Mouse (Mus musculus) liver (tissue): ENCODE data around the gene Mthfd2.
A peak's percentile ranks its signal among the peaks of the same experiment; 100 is the strongest.

ENCODE experiments used
- DNase-seq: peaks from one replicate; pipeline ENCODE4 v3.0.0-alpha.2; 2020; ENCODE audit warnings: mixed read lengths

Gene Mthfd2

DNA sequence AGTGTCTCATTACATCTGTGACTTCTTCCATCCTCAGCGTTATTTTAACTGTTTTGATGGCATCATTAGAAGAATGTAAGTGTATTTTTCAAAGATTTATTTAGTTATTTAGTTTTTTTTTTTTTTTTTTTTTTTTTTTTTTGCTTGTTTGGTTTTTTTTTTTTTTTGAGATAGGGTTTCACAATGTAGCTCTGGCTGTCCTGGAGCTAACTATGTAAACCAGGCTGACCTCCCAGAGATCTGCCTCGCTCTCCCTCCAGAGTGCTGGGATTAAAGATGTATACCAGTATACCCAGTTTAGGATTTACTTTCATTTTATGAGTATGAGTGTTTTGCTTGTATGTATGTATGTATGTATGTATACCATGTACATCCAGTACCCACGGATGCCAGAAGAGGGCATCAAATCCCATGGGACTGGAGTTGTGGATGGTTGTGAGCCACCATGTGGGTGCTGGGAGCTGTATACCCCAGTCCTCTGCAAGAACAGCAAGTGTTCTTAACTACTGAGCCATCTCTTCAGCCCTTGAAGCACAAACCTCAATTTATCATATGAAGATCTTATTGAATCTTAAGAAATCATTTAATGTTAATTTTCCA is 2.0 kb upstream of the Mthfd2 start:
- no peak for DNase-seq

DNA sequence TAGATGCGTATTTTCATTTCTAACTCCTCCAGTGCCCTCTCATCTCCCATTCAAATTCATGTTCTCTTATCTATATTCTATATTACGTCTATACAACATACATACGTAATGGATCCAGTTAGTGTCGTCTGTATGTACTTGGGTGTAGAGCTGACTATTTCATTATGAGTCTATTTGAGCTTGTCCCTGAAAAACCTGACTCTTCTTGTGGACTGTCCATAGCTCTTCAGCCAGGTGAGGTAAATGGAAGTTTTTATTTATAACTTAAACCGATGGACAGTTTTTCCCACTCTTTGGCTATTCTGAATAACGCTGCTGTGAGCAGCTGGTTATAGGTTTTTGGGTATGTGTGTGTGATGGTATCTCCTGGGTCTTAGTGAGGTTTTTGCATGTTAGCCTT is 1.1 kb upstream of the Mthfd2 start:
- no peak for DNase-seq

- DNase-seq = no peak
These were observed 657 bp upstream of the Mthfd2 start for GRCm38 (mm10) chr6:83326394-83326736.

- peak; percentile 32 for DNase-seq
These were observed 1.9 kb downstream of the Mthfd2 start for GRCm38 (mm10) chr6:83323652-83324419.

DNA sequence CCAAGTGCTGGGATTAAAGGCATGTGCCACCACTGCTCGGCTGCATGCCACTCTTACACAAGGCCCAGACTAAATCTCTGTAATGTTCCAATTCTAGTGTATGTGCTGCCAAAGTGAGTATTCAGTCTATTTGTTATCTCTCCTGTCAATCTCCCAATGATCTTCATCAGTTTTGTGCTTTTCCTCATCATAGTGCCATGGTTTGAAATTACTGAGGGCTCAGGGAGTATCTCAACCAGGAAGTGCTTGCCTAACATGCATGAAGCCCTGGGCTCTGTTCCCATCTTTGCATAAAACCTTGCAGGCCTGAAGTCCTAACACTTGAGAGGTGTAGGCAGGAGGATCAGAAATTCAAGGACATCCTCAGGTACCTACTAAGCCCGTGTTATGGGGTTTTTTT is 2.9 kb downstream of the Mthfd2 start:
- DNase-seq = no peak

GRCm38 (mm10) chr6:83321927-83322326 is 3.8 kb downstream of the Mthfd2 start:
- no peak for DNase-seq

DNA sequence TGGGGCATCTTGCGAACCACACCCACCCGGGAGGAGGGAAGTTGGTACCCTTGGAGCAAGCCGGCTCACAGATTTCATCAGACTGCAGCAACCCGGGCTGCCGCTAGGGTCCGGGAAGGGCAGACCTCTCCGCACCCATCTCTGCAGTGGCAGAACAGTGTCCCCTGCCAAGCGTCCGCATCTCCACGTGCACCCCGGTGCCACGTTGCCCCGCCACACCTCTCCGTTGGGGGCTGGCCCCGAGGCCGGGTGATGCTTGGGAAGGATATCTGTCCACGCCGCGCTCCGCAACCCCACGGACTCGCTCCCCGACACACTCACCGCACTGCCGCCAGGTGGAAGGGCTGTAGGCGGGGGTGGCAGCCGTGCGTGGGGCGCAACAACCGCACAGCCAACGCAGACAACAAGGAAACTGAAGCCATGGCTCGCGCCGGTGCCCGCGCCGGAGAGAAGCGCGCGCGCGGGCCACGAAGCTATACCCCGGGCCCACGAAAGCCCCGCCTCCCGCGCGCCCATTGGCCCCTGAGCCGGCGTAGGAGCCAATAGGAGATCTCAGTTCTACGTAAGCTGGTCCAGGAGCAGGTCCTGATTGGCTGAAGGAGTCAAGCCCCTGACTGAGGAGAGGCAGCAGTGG is 8.5 kb downstream of the Mthfd2 start:
- peak; percentile 94 for DNase-seq

GRCm38 (mm10) chr6:83316022-83316421 is 9.7 kb downstream of the Mthfd2 start:
- peak; percentile 81 for DNase-seq

- no peak for DNase-seq
These were observed 10.4 kb downstream of the Mthfd2 start for GRCm38 (mm10) chr6:83315293-83315692.

- DNase-seq = peak; percentile 80
These were observed 13.2 kb downstream of the Mthfd2 start for GRCm38 (mm10) chr6:83312514-83312913.

DNA sequence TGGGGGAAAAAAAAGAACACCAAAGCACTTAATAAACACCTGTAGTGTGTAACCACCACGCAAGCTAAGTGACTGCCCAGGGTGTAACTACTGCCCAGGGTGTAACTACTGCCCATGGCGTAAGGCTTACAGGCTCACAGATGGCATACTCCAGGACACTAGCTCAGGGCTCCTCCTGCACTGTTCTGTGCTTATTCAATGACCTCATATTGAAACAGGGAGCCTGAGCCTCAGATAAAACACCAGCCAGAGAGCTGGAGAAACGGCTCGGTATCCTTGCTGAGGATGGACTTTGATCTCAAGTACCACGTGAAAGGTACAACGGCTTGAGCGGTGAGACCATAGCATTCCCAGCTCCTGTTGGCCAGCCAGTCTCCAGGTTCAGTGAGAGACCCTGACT is 13.7 kb downstream of the Mthfd2 start:
- DNase-seq = no peak

- peak; percentile 76 for DNase-seq
These were observed 14.5 kb downstream of the Mthfd2 start for GRCm38 (mm10) chr6:83311206-83311605.

DNA sequence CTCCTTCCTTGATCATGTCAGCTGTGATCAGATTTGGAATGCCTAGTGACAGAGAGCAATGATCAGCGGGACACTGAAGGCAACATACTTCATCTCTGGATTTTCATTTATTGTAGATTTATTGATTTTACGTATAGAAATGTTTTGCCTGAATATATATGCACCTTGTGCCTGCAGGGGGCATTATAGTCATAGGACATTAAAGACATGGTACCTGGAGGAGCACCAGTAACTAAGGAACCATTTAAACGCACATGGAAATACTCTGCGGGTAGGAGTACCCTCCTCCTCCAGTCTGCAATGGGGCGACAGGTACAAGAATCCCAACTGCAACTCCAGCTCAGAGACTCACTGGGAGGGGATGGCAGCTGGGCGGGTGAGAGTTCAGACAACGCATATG is 16.7 kb downstream of the Mthfd2 start:
- no peak for DNase-seq

- no peak for DNase-seq
These were observed 23.4 kb downstream of the Mthfd2 start for GRCm38 (mm10) chr6:83302264-83302663.

- DNase-seq = no peak
These were observed 24.4 kb downstream of the Mthfd2 start for GRCm38 (mm10) chr6:83301294-83301693.

DNA sequence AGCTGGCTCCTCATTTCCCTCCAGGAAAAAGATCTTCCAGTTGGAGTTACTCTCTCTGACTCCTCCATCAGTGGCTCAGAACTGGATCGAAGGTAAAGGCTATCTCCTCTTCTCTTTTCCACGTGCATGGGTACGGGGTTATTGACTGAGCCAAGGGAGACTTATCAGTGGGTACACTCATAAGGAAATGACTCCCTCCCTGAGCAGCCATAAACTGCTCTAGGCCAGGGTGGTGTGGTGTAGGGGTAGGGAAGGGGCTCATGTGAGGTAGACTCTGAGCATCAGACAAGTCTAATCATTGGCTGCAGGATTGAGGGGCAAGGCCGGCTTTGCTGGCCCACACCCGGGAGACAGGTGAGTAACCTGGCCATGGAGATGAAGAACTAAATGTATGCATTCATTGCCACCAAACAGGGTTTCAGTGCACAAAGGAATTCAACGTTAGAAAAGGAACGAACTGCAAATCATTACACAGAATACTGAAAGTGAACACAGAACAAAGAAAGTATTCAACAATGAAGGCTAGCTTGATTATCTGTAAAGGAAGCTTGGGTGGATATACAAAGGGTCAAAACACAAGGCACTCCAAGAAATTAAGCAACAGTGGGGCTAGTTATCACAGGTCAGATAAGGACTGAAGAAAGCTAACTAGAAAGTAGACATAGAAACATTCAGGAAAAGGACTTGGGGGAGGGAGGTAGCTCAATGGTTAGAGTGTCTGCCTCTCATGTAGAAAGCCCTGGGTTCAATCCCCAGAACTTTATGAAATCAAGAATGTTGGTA is 25.1 kb downstream of the Mthfd2 start:
- DNase-seq = no peak

GRCm38 (mm10) chr6:83280256-83280955 is 45.3 kb downstream of the Mthfd2 start:
- peak; percentile 48 for DNase-seq

DNA sequence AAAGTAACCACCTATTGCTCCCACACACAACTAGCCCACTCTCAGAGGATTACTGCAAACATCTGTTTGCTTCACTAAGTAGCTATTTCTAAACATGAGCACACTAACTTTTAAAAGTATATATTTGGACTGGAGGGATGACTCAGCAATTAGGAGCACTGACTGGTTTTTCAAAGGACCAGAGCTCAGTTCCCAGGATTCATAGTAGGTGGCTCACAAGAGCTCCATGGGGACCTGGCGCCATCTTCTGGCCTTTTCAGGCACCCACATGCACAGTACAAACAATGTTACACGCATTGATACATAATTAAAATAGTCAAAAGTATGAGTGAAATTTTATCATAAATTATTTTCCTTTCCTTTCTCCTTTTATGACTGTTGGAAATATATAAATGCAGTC is 46.8 kb downstream of the Mthfd2 start:
- peak; percentile 56 for DNase-seq

DNA sequence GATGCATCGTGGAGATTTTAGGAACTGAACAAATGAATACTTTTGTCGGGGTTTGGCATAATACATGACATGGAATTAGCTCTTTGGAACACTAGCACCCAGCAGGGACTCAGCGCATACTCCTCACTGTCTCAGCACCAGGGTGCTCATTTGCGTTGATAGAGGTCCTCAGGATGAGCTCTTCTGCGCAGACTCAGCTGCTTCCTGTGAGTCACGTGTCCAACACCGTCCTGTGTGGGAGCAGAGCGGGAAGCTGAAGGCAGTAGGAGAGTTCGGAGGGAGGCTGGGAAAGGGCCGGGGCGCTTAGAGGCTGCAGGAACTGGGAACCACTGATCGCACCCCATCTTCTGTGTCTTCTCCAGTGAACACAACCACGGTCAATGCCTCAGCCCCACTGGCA is 48.6 kb downstream of the Mthfd2 start:
- no peak for DNase-seq

DNA sequence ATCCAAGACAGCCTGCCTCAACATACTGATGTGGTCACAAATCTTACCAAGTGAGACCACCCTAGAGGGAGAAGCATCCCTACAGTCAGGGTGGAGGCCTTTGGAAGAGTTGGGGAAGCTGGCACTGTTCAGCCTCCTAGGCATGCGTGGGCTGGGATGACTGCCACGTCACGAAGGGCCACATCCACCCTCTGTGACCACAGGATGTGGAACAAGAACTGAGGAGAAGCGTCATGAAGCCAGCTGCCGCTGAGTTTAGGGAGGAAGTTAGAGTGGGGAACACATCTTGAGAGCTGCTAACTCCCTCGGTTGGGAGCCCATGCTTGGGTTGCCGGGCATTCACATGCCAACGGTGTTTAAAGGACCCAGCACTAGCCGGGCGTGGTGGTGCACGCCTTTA is 52.0 kb downstream of the Mthfd2 start:
- no peak for DNase-seq

DNA sequence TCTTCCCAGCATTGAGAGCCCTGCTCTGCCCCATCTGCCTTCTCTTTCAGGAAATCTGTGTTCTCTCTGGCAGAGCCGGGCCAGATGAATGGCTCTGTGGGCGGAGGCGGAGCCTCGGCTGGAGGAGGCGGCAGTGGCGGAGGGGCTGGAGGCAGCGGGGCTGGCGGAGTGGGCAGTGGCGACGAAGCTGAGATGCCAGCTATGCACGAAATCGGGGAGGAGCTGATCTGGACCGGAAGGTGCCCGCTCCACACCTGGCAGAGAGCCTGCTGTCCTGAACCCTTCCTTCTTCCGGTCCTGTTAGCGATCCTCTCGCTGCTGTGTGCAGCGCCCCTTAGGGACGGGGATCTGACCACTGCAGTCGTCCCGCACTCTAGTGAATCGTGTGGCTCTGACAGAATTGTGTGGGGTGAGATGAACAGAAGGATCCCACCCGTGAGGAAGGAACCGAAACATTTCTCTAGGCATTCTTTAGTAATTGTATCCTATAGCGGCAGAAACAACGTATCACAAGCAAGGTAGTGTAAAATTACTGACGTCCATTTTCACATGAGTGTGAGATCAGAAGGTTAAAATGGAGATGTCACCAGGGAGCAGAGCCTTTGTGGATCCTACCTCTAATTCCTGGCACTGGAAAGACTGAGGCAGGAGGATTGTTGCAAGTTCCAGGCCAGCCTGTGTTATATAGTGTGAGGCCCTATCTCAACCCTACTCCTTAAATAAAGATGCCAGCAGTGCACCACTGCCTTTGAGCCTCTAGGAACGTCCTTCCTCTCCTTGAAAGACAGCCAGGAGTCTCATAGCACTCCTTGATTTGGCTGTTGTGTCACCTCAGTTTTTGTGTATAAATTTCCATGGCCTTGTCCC is 57.3 kb downstream of the Mthfd2 start:
- peak; percentile 55 for DNase-seq

DNA sequence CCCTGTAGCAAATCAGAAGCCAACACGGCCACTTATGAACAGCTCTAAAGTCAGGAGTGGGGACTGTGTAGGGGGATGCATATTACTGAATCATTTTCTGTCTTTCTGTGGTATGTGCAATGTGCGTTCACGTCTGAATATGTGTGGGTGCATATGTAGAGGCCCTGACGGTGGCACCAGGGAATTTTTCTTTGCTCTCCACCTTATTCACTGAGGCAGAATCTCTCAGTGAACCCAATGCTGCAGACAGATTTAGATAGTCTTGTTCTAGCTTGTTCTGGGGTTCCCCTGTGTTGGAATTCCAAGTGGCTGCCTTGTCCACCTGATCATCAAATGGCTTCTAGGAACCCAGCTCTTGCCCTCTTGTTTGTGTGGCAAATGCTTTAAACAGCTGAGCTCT is 58.1 kb downstream of the Mthfd2 start:
- no peak for DNase-seq
